Mouse (Mus musculus) stomach, postnatal 0 days (tissue): ENCODE data around the gene Hs6st2.

Experiments
- CTCF ChIP-seq: IDR thresholded peaks from 2 replicates; pipeline ENCODE4 v1.5.1; 2016; ENCODE audit warnings: antibody characterized with exemption, low read depth, mild to moderate bottlenecking, moderate library complexity
- EP300 ChIP-seq: optimal IDR thresholded peaks from 2 replicates; pipeline ENCODE3; 2016; ENCODE audit warnings: antibody characterized with exemption

DNA sequence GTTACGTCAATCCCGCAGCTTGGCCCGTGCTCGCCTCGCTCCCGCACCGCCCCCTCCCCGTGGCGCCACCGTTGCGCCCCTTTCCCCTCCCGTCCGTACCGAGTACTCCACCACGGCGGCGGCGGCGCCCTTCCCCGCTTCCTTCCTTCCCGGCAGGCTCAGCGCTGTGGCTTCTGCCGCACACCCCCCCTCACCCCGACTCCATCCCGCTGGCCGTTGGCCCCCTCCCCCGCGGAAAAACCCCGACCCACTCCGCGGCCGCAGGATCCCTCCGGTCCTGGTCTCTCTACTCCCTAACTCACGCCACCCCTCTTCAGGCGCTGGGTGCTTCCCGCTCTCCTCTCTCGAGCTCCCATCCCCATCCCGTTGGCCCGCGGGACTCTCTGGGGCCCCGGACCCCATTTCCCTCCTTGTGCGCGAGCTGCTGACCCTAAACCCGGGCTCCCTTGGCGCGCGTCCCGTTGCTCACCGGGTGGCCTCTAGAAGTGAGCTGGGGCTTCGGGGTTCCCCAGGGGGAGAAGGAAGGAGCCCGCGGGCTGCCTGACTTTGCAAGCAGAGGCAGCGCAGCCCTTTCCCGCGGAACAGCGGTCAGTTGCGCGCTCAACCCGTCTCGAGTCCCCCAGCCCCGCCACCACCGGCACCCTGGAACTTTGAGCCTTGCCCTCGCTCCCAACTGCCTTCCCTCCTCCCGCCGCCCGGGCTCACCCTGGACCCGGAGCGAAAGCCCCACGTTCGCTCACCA is 1.1 kb downstream of the Hs6st2 start:
- peak; percentile 14; the same call in 1 of the 2 replicates for TF ChIP-seq CTCF
- no peak for TF ChIP-seq EP300
